Mouse (Mus musculus) bone marrow, adult 2 months (tissue): ENCODE data around the gene Fam207a.

ENCODE experiments used
- CTCF ChIP-seq: fragments of 200-500 bp; IDR thresholded peaks from 2 replicates; pipeline ENCODE4 v1.5.1; 2011; ENCODE audit warnings: low read length, control low read depth; ENCODE audit not compliant: control insufficient read depth, insufficient read depth
- POLR2A ChIP-seq: fragments of 200-500 bp; IDR thresholded peaks from 2 replicates; pipeline ENCODE4 v1.6.1; 2011; ENCODE audit warnings: low read depth, mild to moderate bottlenecking, control low read depth, low read length, borderline replicate concordance; ENCODE audit not compliant: control insufficient read depth

GRCm38 (mm10) chr10:77440286-77440685 lies 75.3 kb downstream of the Fam207a start:
- TF ChIP-seq CTCF = no peak
- TF ChIP-seq POLR2A = no peak
